Mouse (Mus musculus) right cerebral cortex, adult 18-20 months (tissue): ENCODE measurements around the gene Cdkal1.

Source experiments
- DNase-seq: peaks from one replicate; pipeline ENCODE4 v3.0.0; 2022; ENCODE audit warnings: mixed read lengths

Cdkal1 gene

DNA sequence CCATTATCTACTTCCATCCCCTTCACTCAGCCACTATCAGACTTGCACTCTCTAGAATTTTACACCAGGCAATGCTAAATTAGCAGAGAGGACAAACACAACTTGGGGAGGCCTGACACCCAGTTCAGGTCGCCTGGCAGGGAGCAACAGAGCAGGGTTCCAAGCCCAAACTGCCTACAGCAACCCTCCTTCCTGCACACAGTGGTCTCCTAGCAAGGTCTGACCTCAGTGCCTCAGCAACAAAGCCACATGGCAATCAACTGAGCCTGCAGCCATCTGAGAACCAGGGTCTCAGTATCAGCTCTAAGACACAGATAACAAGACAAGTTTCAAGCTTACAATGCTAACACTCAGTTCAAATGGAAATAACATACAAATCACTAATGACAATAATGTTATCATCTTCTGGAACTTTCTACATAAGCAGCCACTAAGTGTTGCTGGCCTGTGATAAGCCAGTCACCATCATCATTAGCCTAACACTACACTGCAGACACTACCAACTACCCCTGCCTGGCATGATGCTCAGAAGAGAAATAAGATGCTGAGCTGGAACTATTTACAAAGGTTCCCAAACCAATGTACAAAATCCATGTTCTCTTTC is 231.7 kb downstream of the Cdkal1 start:
- DNase-seq = no peak

DNA sequence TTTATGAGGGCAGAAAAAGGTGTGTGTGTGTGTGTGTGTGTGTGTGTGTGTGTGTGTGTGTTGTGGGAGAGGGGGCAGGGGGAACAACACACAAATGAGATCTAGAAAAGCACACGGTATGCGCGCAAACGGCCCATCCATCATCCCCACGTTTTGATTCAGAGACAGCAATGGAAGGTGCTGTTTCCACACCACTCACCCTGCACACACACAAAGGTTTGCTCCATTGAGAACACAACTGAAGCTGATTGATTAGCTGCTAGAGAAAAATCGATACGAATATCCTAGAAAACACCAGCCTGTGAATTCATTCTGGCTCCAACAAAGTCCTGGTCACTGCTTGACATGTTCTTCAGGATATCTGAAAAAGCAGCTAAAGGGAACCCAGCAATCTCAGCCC is 233.6 kb downstream of the Cdkal1 start:
- no peak for DNase-seq

DNA sequence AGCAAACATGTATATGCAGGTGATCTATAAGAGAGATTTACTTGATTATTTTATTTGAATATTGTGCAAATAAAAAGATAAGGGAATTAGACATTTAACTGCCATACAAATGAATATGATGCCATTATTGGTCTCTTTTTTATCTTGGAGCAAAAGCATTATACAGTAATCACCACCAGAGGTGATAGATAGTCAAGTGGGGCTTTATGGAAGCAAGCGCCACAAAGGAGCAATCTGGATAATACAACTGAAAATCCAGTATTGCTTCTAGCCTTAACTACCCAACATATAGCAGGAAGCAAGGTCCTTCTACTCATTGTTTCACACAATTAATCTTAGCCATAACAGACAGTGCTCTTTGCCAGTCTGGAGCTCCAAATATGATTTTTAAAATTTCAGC is 234.1 kb downstream of the Cdkal1 start:
- DNase-seq = no peak

DNA sequence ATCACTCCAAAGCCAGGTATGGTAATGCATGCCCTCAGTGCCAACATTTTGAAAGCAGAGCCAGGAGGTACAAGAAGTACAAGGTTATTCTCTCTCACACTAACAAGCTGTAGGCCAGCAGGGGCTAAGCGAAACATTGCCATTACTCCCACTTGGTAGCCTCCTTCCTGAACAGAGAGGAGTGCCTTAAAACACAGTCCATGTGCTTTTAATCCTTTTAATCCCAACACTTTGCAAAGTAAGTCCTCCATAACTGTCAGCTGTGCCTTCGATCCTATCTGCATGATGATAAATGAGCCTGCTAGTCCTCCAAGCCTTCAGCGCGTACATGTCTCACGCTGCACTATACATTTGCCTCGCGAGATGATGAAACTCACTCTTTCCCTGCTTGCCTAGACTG is 234.6 kb downstream of the Cdkal1 start:
- no peak for DNase-seq

DNA sequence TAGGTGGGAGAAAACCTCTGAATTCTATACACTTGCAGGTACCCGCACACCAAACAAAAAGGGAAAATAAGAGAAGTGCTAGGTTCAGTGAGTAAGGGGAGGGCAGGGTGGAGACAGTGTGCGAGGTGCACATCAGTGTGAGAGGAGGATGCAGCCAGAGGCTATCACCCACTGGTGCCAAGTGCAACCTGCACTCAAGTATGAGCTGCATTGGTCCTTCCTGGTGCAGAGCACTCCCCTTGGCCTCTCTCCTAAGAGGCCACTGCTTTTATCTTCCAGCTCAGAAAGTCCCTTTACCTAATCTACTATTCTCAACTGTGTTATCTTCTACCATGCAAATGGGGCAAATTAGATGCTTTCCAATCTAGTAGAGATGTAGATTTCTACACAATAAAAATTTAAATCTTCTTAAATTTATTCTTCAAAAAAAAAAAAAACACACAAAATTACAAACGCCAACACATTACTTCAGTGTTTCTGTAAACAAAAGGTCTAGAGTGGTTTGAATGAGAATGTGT is 238.8 kb downstream of the Cdkal1 start:
- DNase-seq = no peak

DNA sequence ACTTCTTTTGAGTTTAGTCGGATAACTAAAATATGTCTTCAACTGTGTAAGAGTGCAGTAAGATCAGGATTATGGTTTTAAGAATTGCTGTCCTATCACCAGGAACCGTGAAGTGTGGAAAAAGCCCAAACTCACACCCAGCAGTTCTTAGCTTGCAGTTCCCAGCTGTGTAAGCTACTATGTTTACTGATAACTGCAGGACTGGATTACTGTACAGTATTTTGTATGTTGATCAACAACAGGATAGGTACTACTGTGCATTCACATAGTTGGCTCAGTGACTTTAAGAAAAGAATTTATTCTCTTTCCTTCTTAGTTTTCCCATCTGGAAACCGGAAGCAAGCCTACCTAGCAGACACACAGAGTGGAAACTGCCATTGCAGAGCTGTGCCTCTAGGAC is 239.5 kb downstream of the Cdkal1 start:
- DNase-seq = no peak

DNA sequence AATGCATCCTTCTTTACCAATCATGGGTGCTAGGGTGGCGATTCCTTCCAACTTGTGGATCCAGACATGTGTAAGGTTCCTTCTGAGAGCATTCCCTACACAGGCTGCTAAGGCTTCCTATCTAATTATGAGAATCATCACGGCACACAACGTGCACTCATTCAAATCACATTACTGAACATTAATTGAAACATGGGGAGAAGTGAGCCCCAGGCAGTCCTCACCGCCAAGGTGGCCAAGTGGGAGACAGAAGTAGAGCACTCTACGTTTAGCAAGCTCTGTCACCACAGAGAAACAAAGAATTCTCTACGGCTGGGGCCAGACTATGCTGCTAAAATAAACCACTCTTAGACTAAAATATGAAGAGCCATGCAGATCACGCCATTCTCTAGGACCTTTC is 240.4 kb downstream of the Cdkal1 start:
- DNase-seq = no peak

DNA sequence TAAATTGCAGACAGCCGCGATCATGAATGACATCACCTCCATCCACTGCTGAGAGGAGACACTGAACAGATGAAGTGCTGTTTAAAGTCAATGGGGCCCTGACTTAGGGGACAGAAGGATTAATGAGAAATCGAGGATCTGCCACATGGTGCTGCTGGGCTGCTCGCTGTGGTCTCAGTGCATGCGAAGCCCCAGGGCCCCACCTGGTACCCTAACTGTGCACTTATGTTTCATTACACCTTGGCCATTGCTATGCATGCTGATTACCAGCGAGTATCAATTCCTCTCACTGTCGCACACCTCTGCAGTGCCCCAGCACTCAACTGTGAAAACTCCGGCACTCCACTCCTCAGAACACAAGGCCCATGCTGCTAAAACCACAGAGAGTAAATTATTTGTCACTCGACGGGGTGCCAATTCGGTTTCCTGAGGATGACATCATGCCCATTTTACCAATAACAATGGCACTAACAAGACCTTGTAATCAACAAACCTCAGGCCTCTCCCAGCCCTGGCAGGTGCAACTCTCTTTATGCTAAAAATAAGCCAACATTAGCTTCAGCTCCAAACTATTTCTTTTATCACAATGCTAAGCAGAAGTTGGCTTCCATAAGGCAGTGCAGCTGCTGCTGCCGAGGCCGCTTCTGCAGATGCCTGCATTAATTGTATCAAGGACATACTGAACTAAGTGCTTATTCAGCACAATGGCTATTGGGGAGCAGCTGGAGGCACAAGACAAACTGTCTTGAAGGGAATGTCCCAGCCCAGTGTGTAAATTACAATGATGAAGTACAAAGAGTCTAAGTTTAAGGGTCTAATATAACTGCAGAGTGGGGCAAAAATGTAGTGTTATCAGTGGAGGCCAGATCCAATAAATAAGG is 245.2 kb downstream of the Cdkal1 start:
- DNase-seq = no peak

DNA sequence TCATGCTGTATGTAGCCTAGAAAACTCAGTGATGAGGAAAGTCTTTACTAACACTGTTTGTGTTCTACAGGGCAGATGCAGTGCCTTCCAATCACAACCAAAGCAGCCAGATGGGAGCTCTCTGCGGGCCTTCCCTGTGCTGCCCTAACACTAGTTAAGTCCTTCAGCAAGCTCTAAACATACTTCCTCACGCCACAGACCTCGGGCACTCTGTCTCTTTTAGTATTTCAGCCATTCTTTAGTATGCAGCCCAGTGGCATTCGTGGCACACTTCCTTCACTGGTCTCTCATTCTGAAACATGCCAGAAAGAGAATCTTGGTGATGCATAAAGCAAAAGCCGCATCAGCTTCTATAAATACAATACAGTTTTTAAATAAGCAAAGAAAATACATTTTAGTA is 246.0 kb downstream of the Cdkal1 start:
- DNase-seq = no peak

DNA sequence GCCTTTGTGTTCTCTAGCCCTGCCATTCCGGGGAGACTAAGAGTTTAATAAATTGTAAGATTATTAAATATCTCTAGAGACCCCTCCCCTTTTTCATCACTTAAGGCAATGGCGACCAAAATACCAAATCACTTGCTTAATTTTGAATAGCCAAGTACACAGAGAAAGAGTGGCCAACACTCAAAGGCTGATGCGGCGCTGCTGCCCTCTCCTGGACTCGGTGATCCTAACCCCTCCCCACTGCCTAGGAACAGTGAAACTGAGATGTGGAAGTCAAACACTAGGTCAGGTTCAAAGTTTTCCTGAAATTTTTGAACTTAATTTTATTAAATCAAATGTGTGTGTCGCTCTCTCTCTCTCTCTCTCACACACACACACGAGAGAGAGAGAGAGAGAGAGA is 251.2 kb downstream of the Cdkal1 start:
- DNase-seq = peak; percentile 27

DNA sequence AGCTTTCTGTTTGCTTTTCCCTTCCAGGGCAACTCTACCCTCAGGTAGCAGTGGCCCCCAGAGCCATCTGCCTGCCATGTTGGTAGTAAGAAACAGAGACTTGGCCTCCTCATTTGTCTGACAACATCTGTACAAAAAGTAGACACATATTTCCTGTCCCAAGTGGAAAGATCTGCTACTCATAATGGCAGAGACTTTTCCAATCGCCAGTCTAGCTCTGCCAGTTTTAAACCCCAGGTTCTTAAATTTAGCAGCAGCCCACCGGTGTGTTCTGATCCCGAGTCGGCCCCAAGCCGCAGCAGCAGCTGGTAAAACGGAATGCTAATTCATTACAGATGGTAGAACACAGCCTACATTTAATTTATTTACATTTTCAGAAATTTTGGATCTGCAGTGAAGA is 251.9 kb downstream of the Cdkal1 start:
- DNase-seq = no peak

DNA sequence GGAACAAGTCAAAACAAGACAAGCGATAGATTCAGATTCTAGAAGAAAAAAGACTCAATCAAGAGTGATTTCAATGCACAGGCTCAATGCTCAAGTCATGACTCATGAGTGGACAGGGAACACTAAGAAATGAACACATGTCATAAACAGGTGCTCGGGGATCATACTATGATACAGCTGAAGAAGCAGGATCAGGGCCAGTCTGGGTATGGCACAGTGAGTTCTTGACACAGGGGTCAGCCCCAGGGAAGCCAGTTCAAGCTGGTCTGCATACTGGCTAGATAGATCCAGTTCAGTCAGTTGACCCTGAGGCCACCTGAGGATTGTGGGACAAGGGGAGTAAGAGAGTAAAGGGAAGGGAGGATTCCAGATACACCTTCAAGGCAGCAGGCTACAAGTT is 254.4 kb downstream of the Cdkal1 start:
- no peak for DNase-seq

DNA sequence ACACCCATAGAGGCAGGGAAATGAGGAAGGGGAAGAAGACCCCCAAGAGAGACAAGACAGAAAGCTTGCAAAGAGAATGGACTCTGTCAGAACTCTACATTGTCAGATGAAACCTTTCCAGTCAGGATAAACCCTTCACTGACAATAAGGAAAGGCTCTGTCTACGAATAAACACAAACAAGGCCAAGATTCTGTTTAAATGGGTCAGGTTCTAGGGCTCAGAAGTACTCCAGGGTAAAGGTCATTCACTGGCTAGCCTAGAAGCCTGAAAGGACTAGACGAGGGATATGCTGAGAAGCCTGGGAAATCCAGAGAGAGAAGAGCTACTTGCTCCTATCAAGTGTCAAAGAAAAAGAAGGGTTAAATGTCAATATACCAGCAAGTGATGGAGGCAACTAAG is 255.8 kb downstream of the Cdkal1 start:
- DNase-seq = no peak

DNA sequence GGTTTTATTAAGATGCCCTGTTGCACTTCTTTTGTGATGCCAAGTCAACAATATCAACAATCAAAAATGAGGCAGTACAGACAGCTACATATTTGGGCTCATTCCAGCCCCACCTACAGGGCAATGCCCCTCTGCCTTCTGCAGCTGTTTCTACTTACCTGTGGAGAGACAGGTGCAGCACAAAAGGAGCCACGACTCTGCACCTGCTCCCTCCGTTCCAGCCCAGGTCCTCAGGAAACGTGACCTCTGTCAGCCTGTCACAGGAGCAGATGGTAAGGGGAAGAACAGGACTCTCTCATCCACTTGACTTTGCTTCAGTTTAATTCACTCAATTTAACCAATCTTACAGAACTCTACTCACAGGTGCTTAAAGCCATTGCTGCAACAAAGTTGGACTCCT is 258.7 kb downstream of the Cdkal1 start:
- DNase-seq = no peak

DNA sequence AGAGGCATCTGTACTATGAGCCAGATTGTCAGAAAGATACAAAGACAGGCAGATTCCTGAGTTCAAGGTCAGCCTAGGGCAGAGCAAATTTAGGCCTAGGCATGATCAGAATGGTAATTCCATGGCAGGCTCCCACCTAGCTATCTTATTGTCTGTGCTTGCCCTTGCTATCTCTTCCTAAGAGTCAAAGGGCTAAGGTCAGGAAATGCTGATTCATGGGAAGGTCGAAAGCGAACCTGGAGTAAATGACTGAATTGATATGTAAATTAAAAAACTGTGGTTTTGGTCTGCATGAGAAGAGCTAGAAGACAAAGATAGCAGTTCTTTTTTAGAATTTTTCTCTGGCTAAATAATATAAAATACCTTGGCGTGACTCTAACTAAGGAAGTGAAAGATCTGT is 262.4 kb downstream of the Cdkal1 start:
- no peak for DNase-seq

DNA sequence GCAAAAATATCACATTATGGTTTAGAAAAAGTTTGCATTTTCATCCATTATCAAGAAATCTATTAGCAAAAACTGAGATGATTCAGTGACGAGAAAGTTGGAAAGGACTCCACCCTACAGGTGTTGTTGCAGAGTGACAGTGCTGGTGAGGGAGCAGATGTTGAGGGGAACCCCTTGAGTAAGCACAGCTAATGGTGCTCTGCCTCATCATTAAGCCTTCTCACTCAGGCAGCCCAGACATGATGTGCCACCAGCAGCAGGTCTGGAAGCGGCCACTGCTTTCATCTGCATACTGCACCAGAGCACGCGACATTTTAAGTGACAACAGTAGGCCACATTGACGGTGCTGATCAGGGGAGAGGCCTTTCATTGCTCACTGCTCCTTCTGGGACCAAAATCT is 264.8 kb downstream of the Cdkal1 start:
- DNase-seq = no peak

DNA sequence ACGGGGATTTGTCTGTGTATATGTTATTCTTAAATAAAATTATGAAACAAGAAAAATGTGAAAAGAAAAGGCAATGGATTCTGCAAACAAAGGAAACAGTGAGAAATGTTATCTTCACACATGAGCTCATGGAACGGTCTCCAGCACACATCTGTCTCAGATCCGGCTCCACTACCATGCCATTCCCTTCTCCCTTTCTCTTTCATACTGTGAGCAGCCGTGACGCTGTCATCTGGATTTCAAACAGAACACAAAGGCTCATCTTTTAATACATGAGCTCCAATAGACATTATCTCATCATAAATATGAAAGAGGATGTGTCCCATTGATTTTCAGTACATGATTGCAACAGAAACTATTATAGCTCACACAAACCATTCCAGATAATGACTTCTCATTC is 265.3 kb downstream of the Cdkal1 start:
- no peak for DNase-seq

DNA sequence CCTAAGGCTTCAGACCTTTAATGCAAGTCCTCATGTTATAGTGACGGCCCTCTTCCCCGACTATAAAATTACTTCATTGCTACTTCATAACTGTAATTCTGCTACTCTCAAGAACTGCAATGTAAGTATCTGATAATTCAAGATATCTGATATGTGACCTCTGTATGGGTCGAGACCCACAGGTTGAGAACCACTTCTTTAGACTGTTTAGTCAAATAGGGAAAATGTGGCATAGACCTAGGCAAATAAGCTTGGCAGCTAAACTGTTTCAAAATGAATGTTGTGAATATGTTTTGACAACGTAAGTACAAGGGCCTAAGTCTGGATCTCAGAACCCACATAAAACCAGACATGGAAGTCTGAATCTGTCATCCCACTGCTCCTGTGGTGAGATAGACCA is 266.8 kb downstream of the Cdkal1 start:
- DNase-seq = no peak

DNA sequence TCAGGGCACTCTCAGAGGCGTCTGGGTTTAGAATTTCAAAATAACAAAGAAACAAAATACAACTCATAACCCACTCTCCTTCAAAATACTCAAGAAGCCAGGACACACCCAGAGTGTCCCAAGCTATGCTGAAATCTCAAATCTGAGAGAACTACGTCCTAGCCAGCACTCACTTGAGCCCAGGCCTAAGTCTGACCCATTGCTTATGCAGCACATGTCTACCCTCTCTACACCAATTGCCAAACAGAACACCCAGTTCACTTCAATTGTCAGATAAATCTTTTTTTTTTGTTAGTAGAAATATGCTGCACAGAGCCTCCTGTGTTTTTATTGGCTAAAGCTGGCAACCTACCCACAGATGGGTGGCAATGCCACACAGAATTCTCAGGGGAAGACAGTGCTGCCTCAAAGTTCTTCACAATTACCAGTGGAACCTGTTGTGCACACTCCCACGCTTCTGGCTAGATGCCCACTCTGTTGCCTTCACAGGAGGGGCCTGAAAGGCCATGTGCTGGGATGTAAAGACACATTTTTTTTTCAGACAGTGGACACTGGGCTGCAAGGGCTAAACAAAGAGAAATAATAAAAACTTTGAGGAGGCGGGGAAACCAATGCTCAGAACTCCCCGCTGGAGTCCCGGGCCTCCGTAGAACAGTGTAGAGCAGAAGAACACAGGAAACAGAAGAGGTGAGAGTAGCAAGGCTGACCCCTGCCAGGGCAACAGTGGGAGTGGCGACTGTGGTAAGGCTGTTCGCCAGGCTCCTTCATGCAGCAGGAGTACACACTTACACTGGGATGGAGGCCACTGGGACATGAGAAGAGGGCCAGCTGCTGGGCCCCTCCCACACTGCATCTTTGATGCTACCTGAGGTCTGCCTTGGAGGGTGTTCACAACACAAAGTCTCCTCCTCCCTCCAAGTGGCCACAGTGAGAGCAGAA is 273.4 kb downstream of the Cdkal1 start:
- DNase-seq = peak; percentile 33

DNA sequence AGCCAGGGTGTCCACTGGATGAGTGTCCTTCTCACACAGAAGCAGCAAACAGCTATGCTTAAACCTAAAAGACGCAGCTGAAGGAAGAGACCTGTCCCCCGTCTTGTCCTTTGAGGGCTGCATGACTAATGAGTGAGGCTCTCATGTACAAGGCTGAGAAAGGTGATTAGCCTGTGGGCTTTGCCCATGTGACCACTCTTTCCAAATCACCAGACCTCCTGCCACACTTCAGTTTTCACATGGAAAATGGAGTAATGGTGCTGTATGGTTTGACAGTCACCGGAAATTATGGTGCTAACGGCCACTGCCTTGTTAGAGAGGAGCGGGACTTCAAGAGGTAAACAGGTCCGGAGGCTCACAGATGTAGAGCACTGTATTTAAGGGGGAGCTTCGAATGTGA is 274.7 kb downstream of the Cdkal1 start:
- no peak for DNase-seq

DNA sequence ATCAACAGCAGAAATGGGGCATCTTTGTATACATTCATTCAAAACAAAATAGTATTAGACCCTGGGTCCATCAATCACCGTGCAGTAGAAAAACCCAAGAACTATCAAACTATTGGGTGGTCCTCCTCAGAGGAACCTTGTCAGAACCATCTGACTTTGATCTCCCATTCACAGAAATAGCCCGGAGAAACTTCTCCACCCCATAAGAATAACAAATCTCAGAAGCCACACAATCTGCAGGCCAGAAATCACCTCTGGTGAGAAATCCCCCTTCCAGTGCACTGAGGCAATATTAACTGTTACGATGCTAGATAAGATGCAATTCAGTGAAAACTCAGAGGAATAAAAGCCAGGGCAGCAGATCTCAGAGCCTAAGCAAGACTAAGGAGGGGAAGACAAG is 275.5 kb downstream of the Cdkal1 start:
- no peak for DNase-seq

DNA sequence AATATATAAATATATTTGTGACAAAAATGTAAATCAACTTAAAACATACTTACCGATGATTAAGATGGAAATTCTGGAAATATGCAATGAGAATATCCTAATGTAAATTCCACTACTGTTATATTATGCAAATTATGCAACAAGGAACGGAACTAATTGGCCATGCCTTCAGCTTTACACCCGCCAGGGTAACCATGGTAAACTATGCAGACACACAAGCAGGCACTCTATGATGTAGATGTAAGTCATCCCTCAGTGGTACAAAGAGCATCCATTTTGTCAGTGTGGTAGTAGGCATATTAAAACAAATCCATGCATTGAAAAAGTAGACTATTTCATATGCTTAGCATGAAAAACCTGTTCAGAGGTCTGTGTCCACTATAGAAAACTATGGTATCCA is 276.9 kb downstream of the Cdkal1 start:
- DNase-seq = no peak

DNA sequence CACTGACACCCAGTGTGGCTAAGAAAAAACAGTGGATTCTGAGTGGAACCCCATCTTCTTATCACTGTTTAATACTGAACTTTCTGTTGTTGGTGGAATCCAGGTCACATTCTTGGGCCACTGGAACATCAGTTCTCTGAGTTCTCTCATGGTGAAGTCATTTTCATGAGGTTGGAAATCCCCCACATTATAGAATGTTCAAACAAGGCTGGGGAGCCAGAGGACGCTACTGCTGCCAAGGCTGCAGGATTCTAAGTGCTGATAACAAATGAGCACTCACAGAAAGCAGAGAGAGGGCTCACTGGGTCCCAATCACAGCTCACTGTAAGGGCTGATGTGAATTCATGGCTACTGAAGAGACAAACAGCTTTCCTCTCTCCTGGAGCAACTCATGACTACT is 280.7 kb downstream of the Cdkal1 start:
- no peak for DNase-seq
